Mouse (Mus musculus) megakaryocyte, adult 5-6 weeks (primary cell): ENCODE results near the gene Creb5. TPM values are rescaled to one million over a fixed set of nuclear protein-coding genes. Genes with fewer than 3 reads are reported as not detected.
A peak's percentile ranks its signal among the peaks of the same experiment; 100 is the strongest.
"Not testable (repeated sequence)": the region's sequence is repeated elsewhere in the genome, so short reads cannot be mapped to it uniquely, and the experiment has no call there.

ENCODE experiments used
- ATAC-seq: 2 replicates; pipeline ENCODE4 v1.8.0; 2016; ENCODE audit warnings: mild to moderate bottlenecking, inconsistent platforms; ENCODE audit not compliant: poor library complexity, severe bottlenecking
- total RNA-seq, 2 experiments: library from RNA; stranded (forward) in 1 of 2; stranded (reverse) in 1 of 2; fragments of 153-499, 151-499 nt in 1 of 2; fragments of 221-1000, 200-1000 nt in 1 of 2; gene quantifications; 2 replicates each; pipeline versions ENCODE4 v1.2.3 to v1.2.4; 2015 to 2017

Gene Creb5
- total RNA-seq, 2 experiments from 2014 or later: 0.04 to 0.07 TPM

GRCm38 (mm10) chr6:53314126-53314525, 27.1 kb downstream of the Creb5 start:
- ATAC-seq: no peak

- ATAC-seq: no peak
Observed at GRCm38 (mm10) chr6:53319543-53320325, 32.7 kb downstream of the Creb5 start.

- no peak for ATAC-seq
Observed at GRCm38 (mm10) chr6:53337398-53337797, 50.3 kb downstream of the Creb5 start.

GRCm38 (mm10) chr6:53352311-53352960, 65.4 kb downstream of the Creb5 start:
- ATAC-seq: no peak

- no peak for ATAC-seq
Observed at GRCm38 (mm10) chr6:53356328-53356727, 69.3 kb downstream of the Creb5 start.

- ATAC-seq: no peak
Observed at GRCm38 (mm10) chr6:53363535-53363934, 76.5 kb downstream of the Creb5 start.

- ATAC-seq: no peak
Observed at GRCm38 (mm10) chr6:53363981-53364391, 76.9 kb downstream of the Creb5 start.

GRCm38 (mm10) chr6:53369147-53369546, 82.1 kb downstream of the Creb5 start:
- no peak for ATAC-seq

GRCm38 (mm10) chr6:53369928-53370327, 82.9 kb downstream of the Creb5 start:
- ATAC-seq: peak; percentile 99

GRCm38 (mm10) chr6:53371962-53372361, 84.9 kb downstream of the Creb5 start:
- no peak for ATAC-seq

- no peak for ATAC-seq
Observed at GRCm38 (mm10) chr6:53374315-53374941, 87.4 kb downstream of the Creb5 start.

- no peak for ATAC-seq
Observed at GRCm38 (mm10) chr6:53389277-53389676, 102.2 kb downstream of the Creb5 start.

GRCm38 (mm10) chr6:53390413-53390812, 103.3 kb downstream of the Creb5 start:
- peak; percentile 51 for ATAC-seq

- ATAC-seq: no peak
Observed at GRCm38 (mm10) chr6:53394026-53394425, 107.0 kb downstream of the Creb5 start.

GRCm38 (mm10) chr6:53395208-53395607, 108.1 kb downstream of the Creb5 start:
- no peak for ATAC-seq

GRCm38 (mm10) chr6:53396421-53396820, 109.4 kb downstream of the Creb5 start:
- no peak for ATAC-seq

GRCm38 (mm10) chr6:53397797-53398196, 110.7 kb downstream of the Creb5 start:
- no peak for ATAC-seq

- peak; percentile 54 for ATAC-seq
Observed at GRCm38 (mm10) chr6:53398297-53399140, 111.4 kb downstream of the Creb5 start.

GRCm38 (mm10) chr6:53401364-53401763, 114.3 kb downstream of the Creb5 start:
- ATAC-seq: no peak

GRCm38 (mm10) chr6:53402551-53402950, 115.5 kb downstream of the Creb5 start:
- ATAC-seq: not testable (repeated sequence)

- ATAC-seq: no peak
Observed at GRCm38 (mm10) chr6:53409183-53409582, 122.1 kb downstream of the Creb5 start.
